Mouse (Mus musculus): ENCODE measurements at regions not wholly inside any gene's neighbourhood (a gene's known extent, or its start where the extent isn't known, plus 50 kb on each side); places are given as distances from the start of the nearest gene placed in this dataset.
"Not testable (repeated sequence)": the region's sequence is repeated elsewhere in the genome, so short reads cannot be mapped to it uniquely, and the experiment has no call there.

DNA sequence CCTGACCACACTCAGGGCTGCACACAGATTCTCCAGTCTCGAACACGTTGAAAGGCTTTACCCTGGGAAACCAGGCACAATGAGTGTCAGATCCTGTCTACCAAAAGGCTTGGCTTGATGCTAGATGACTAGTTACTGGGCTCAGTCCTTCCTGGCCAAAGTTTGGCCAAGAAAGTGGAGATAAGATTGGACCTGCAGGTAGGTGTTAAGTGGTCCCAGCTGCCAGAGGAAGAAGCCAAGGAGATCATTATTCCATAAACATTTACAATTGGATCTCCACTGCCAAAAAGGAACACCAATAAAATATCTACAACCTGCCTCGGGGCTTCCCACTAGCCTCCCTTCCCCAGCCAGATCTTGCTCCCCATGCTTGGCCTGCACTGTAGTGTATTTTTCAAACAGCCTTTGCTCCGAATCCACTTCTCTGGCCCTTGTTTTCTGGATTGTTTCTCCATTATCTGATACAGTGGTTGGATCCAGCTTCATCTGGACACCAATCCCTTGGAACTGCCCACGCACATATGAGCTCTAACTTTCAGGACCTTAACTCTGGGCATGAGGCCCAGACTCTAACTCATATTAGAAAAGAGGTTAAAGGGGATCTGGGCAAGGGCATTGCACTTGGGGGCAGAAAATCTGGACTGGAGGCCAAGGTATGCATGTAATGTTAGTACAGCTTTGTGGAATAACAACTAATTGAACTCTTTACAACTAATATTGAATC is 345.3 kb upstream of the Intu start:
- CTCF ChIA-PET, result no interaction called here

DNA sequence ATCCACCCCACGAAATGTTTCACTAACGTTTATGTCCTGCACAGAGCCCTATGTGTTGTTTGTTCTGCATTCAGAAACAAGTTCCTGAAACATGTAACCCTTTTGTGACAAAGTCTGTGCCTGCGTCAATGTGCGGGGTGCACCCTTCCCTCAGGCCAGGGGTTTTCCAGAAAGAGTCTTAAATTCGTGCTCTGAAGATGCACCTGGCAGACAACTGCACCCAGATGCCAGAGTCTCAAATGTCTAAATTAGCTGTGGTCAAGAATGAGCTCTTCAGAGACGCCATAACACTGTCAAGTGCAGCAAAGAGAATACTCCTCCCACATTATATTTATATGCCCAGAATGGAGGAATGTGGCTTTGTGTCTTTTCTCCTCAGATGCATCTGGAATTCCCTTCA is 341.6 kb upstream of the Intu start:
- CTCF ChIA-PET, result no interaction called here

DNA sequence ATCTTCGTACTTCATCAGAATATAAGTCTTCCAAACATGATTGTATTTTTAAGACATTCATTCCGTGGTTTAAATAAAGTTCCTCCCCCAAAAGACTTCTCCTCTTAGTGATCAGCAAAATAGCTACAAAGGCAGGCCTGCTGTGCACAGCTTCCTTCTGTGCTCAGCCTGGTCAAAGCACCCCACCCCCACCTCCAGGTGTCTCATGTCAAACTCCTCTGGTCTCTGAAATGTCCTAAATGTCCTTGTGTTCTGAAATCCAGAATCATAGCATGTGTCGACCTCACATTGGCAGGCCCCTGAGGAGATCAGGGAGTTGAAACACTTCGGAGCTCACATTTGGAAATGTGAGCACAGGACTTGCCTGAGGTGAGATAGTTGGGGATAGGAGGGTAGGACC is 341.1 kb upstream of the Intu start:
- CTCF ChIA-PET, result no interaction called here

DNA sequence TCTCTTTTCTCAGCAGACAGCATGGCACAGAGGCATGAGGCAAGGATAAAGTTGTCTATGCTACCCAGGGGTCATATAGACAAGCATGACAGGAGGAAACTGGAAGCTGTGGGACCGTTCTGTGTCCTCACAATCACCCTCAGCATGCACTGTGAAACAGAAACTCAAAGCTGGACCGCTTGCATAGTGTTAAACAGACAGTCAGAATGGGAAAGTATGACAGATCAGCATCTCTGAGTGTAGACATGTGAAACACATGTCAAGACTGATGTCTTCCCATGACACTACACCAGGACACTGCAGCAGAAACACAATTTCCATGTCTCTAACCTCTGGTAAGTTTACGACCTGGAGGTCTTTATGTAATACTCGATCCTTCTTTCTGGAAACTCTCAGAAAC is 330.9 kb upstream of the Intu start:
- CTCF ChIA-PET, result no interaction called here

DNA sequence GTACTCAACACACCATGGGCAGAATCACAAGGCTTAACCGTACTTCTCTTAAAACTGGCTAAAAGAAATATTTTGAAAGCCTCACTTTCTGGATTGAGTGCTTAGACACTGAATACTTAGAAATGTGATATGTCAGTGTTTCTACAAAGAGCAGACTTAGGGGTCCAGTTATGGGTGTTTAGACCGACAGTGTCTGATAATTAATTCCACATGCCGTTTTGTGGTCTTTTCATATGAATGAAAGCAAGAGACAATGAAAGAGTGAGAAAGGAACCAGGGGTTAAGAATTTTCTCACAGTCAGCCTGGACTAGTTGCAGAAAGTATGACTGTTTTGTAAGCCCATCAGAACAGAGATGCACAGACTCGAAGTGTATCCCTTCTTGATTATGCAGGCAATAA is 324.8 kb upstream of the Intu start:
- CTCF ChIA-PET, result no interaction called here

DNA sequence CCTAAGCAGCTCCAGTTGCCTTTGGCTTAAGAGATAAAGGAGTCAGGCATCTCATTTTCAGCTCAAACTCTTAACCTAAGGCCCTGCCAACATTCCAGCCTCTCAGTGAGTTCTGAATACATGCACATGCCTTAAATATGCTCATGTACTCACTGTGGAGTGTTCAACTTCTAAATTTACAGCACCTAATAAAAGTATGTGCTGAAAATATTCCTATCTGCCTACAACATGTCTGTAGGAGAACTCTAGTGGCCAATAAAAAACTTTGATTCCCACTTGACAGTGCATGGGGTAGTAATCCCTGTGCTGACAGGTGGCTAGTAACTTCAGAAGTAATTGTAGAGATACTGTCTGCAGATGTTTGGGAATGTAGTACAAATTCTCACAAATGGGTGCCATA is 319.3 kb upstream of the Intu start:
- CTCF ChIA-PET, result no interaction called here

DNA sequence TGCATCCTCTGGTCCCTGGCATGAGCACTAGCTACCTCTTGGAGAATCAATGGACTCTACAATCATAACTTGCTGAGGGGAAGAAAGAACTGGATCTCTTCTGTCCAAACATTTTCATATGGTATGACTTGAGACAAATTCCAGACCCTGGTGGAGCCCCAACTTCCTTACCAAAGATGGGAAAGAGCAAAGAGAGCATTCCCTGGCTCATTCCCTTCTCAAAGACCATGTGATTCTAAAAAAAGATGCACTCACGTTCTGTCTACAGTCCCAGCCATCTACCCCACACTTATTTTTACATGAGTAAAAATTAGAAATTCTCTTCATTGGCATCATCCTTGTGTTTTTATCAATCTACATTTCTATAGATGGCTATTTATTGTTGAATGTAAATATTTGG is 304.3 kb upstream of the Intu start:
- CTCF ChIA-PET, result no interaction called here

DNA sequence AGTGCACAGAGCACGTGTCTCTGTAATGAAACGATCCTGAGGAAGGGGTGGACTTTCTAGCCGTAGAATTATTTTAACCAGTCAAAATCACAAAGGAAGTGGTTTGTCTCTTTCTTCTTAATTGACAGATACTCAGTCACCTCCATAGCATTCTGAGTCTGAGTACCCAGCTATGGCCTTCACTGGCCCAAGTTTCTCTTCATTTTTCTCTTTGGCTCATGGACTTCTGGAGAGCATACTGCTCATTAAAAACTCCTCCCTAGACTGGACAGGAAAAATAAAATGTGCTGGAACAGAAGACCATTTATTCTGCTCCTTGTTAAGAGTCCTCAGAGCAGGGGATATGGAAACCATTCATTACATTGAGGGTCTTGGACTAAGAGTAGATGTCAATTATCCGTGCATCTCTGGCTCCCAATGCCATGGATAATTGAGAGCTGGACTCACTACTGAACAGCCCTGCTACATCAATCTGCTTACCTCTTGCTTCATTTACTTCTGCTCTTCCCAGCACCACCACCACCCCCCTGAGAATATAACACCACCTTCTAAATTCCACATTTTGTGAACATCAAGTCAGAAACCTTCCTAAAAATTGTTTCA is 287.5 kb upstream of the Intu start:
- CTCF ChIA-PET, result no interaction called here

DNA sequence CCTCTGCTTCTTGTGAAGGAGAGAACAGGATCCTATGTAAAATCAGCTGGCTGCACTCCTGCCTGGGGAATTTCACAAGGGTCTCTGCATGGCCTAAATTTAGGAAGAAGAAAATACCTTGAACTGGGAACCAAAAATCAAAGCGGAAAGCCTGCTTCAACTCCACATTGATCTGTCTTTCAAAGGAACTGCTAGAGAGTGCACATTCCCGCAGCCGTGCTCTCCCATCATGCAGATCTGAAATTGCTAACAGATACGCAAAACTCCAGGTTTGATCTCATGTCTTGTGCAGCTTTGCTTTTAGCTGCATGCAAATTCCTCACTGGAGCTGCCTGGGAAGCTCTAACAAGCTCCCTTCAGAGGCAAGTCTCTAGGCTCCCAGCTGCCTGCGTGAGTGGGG is 276.7 kb upstream of the Intu start:
- CTCF ChIA-PET, result no interaction called here

DNA sequence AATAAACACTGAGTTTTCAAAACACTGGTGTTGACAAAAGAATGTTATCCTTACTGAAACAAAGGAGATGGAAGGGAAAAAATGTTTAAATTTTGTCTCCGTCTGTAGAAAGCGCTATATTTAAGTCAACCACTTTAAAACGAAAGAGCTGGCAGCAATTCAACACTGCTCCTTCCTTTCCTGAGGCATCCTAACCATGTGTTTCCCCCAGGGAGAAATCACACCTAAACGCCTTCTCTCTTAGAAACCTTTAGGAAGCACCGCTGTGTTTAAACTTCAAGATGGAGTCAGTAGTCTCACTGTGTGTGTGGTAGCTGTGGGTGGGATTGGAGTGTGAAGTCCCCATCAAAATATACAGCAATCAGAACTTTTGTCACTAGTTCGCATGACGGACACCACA is 268.6 kb upstream of the Intu start:
- CTCF ChIA-PET, result no interaction called here

DNA sequence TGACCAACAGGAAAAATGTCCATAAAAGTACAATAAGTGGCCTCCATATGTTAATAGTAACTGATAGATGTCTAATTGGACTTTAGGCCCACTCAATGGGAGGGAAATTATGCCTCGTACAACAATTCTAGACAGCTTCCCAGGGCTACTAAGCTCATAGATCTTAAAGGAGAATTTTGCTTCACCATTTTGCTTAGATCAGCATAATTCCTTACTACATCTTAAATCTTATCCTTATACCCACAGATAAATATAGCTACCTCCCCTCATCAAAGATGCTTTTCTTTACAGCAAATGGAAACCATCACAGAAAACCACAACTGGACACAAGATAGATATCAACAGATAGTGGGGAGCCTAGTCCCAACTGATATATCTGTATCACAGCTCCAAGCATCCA is 263.6 kb upstream of the Intu start:
- CTCF ChIA-PET, result no interaction called here

DNA sequence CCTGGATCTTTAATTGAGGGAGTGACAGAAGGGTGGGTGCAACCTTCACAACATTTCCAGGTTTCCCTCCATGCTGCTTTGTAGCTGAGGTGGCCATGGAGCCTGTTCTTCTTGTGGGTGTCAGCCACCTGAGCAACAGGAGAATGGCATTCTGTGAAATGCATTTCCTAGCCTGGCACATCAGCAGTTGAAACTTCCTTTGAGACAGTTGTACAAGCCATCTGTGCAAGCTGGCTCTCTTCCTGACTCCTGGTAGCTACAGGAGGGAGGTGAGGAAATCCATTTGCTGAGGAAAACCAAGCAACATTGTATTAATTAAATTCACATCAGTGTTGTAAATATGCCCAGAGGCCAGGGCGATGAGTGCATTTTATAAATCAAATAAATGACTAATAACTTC is 248.2 kb upstream of the Intu start:
- CTCF ChIA-PET, result no interaction called here

DNA sequence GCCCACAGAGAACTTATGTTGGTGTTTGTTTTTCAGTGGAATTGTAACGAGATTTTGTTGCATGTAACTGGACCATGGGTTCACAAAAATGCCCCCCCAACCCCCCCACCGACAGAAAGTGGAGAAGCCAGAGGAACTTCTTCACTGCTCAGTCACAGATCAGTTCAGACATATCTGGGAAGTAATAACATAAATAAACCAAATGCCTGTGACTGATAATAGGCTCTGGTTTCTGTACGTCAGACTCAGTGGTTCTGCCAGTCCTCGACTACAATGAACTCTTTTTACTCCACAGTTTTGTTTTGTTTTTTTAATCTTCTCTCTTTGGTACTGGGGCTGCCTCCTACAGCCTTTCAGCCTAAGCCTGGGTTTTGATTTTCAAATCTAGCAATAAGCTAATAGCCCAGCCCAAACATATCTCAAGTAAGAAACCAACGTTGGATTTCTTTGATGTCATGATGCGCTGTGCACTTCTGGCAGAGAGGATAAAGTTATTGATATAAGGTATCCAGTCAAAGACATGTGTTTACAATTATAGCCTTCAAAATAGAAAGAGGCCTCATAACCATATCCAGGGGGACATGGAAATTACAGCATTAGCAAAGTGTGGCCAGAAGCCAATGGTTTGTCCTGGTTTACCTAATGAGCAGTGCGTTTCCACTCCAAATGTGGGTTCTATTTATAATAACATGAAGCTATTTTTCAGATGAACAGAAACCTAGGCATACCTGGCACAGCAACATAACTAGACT is 244.0 kb upstream of the Intu start:
- CTCF ChIA-PET, result no interaction called here

DNA sequence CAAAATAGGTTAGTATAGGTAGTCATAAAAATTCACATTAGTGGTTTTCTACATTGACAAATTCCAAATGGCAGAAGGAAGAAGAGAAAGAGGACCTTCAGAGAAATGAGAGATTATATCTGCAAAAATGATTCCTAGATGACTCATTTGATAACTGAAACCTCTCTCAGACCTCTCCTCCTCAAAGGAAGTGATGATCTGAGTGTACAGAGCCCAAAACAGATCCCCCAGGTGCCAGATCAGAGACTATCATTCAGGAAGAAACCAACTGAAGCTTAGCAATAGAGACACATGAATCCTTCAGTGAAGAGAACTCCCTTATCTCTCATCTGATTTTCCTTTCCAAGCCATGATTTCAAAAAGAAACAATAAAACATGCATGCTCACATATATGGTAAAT is 234.0 kb upstream of the Intu start:
- CTCF ChIA-PET, result no interaction called here

DNA sequence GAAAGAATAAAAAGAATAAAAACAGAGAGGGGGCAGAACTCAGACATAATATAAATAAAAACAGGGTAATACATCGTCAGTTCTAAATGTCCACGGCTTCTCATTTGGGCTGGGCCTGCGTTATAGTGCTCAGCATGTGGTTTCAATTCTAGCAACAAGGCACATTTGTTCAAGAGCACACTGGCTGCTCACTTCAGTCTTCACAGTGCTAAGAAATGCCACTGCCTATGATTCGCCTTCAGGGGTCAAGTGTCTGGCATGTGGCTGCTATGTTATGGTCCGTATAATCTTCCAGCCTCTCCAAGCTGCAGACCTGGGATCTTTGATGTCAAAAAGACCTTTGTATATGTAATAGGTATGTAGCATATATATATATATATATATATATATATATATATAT is 210.8 kb upstream of the Intu start:
- CTCF ChIA-PET, result no interaction called here

DNA sequence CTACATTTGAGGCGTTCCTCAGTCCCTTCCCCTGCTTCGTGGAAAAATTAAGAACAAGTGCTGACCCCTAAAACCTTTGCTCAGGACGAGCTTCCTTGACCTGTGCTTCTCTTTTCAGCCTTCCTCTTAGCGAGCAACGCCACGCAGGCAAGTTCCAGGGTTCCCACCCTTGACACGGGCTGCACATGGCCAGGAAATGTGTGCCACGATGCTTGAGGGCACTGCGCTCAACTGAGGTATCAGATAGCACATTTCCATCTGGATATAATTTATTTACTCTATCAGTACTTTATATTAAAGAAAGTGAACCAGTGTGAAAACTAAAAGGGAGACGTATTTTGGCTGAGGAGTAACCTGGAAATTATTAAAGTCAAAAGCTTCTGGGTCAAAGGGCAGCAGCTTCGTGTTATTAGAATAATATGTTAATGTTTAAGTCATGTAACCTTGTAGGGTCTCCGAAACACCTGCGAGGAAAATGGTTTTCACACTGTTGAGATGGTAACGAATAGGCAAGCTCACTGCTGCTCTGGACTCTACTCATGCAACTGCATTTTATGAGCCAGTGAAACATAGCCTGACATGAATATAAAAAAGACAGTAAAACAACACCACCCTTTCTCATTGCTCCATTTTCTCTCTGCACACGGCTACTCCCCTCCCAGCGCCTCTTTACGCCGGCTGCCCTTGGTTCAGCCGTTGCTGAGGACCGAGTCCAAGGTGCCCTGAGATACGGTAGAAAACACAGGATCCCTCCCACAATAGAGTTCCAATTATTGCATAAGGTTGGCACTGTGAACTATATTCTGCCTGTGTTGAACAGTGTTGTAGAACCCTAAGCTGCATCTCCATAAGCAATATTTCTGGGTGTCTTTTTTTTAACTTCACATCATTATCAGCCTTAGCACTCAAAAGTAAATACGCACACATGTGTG is 204.9 kb upstream of the Intu start:
- CTCF ChIA-PET, result no interaction called here

DNA sequence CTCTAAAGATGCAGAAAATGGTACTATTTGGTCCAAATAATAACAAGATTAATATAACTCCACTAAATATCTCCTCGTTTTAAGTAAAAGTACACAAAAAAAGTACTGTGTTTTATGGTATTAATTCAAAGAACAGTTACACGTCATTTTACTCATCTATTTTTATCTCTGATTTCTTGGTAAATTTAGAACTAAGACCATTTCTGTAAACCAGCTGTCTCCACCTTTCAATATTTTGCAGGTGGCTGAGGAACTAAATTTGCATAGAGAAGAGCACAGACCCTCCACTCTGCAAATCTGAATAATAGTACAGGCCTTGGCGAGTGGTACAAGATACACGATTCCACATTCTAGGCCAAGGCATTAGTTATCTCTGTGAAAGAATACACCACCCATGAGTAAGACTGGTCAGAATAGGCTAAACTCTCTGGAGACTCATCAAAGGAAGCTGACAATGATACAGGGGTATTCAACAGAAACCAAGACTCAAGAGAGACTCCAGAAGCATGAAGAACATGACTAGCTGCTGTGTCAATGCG is 191.5 kb upstream of the Intu start:
- CTCF ChIA-PET, result no interaction called here

DNA sequence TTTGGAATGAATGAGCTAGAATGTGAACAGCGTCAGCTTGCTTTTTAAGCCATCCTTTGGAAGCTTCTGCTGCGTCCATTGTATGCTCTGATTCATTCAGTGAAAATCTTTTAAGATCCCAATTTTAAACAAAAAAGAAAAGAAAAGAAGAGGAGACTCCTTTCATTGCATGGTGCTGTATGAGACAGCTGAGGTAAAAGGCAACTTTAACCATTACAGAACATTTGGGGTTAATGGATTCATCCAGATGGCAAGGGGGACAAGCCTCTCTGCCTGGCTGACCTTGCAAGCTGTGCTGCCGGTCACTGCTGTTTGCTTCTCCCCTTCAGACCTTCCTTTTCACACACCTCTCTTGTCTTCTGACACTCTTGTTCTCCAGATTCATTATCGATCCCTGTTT is 176.0 kb upstream of the Intu start:
- CTCF ChIA-PET, result no interaction called here

DNA sequence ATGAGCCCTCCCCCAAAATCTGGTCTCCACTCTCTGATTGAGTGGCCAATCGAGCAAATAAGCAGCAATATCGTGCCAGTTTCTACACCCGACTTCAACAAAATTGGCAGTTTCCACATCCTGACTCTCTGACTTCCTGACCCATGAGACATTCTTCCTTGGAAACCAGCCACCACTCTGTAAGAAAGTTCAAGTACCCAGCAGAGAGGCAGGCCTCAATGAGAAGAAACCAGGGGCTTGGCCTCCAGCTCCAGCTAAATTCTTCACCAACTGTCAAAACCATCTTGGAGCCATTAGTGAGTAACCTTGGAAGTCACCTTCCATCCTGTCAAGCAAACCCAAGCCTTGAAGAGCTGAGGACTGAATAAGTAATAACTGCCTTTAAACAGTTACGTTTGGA is 162.7 kb upstream of the Intu start:
- CTCF ChIA-PET, result no interaction called here

DNA sequence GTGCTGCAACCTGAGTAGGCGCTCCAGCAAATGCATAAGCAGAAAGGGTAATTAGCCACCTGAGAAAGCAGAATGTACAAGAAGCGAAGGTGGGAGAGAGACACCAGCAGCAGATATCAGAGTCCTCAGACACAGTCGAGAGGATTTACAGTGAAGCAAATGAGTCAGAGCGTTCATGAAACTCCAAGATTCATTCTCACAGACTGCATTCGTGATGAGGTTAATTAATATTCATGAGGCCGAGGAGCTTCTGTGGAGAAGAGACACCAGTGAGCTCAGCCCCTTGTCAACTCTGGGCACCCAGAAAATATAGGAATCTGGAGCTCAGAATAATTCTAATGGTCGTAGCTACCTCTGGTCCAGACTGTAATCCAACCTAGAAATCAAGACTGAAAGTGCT is 159.7 kb upstream of the Intu start:
- CTCF ChIA-PET, result no interaction called here

DNA sequence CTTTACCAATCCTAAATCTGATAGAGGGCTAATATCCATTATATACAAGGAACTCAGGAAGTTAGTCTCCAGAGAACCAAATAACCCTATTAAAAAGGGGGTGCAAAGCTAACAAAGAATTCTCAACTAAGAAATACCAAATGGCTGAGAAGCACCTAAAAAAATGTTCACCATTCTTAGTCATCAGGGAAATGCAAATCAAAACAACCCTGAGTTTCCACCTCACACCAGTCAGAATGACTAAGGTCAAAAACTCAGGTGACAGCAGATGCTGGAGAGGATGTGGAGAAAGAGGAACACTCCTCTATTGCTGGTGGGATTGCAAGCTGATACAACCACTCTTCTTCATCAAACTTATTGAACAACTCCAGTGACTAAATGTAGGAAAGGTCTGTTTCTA is 154.9 kb upstream of the Intu start:
- CTCF ChIA-PET, result not testable (repeated sequence)

DNA sequence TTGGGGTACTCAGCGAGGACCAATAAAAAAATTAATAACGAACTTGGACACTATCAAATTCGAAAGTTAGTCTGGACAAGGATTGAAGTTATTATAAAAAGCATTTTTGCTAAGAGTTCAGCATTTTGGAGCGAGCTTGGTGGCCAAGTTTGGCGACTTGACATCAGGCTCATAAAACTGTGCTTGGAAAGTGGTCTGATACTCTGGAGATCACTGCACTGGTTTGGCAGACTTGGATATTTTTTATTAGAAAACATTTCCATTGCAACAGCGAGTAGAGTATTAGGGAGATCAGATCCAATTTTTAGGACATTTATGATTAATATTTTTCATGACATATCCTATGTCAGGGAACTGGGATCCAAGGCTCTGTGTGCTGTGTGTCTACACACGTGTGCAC is 153.7 kb upstream of the Intu start:
- CTCF ChIA-PET, result no interaction called here

Data from spleen, embryonic (tissue).